In genomic region chrX:36760946-36761635, GRCm38 (mm10) we compare ENCODE assay signal across 8 mouse cellular contexts. TPM values are rescaled to one million over a fixed set of nuclear protein-coding genes. Genes with fewer than 3 reads are reported as not detected.
DNase-seq lines count a peak whose midpoint lies in the region; ATAC-seq and TF ChIP-seq lines count a peak whose summit lies in the region.

No protein-coding gene starts in this region.

- peaks cover 8% of the 10 kb centered on the region for H3K4me1 ChIP-seq in hindbrain, embryonic 13.5 days (replicated peaks)
- H3K4me1 ChIP-seq in midbrain, embryonic 15.5 days, result 0 out of 2 replicates have a peak, but pooled peaks cover 6% of the 10 kb centered on the region
- no peaks in the 10 kb centered on the region for H3K4me1 ChIP-seq in stomach, postnatal 0 days (replicated peaks; ENCODE audit: control insufficient read depth, insufficient read depth)

- no peak overlapping the region for H3K4me2 ChIP-seq in hindbrain, embryonic 13.5 days
- no peak overlapping the region for H3K4me2 ChIP-seq in midbrain, embryonic 15.5 days
- H3K4me2 ChIP-seq in stomach, postnatal 0 days (replicated peaks; ENCODE audit: low read depth), result no peak overlapping the region

- intact Hi-C loops in left cerebral cortex, postnatal 10 days (cut with DNase I), result loop anchor here (5.0 kb wide), 1 partner anchor 146 kb away; no protein-coding TSS in a partner anchor

- no peaks in the 10 kb centered on the region for H3K27me3 ChIP-seq in hindbrain, embryonic 13.5 days
- no peaks in the 10 kb centered on the region for H3K27me3 ChIP-seq in midbrain, embryonic 15.5 days (replicated peaks)
- H3K27me3 ChIP-seq in stomach, postnatal 0 days (ENCODE audit: control insufficient read depth, insufficient read depth, low read length), result no peaks in the 10 kb centered on the region

- DNase-seq in left cerebral cortex, postnatal 10 days (ENCODE audit: extremely low spot score in 1 of 2, low spot score in 2 of 2), result peak; percentile 26 to 44
- no peak for DNase-seq in left cerebral cortex, adult 8-10 months (ENCODE audit: low spot score in 2 of 2)
- peak; percentile 74 for DNase-seq in brain, adult 2 months (ENCODE audit: low read depth, low spot score)
- DNase-seq in layer of hippocampus, postnatal 10 days (ENCODE audit: low spot score in 2 of 2), result peak; percentile 42 to 54
- peak; percentile 32 for DNase-seq in stomach, postnatal 0 days (ENCODE audit: low spot score)

- peak; percentile 88 for ATAC-seq in erythroblast, adult 5-6 weeks (replicated peaks; ENCODE audit: low FRiP score, poor library complexity, severe bottlenecking)
- ATAC-seq in hindbrain, embryonic 13.5 days (ENCODE audit: low FRiP score), result peak; percentile 61; the same call in 1 of the 2 replicates
- no peak for ATAC-seq in midbrain, embryonic 15.5 days (replicated peaks)
- ATAC-seq in stomach, postnatal 0 days (ENCODE audit: low FRiP score, low TSS enrichment), result no peak

- no peak overlapping the region for H3K4me3 ChIP-seq in hindbrain, embryonic 13.5 days
- H3K4me3 ChIP-seq in midbrain, embryonic 15.5 days, result no peak overlapping the region
- no peak overlapping the region for H3K4me3 ChIP-seq in stomach, postnatal 0 days (ENCODE audit: low read depth, low read length)

- H3K27ac ChIP-seq in hindbrain, embryonic 13.5 days, result peak overlapping the region; percentile 30; the same call in 1 of the 2 replicates
- peak overlapping the region; percentile 50 for H3K27ac ChIP-seq in midbrain, embryonic 15.5 days
- H3K27ac ChIP-seq in stomach, postnatal 0 days (replicated peaks), result no peak overlapping the region

- 38% methylated on average over 6 of the region's 6 CpGs for WGBS in hindbrain, embryonic 13.5 days
- 22% methylated on average over 6 of the region's 6 CpGs for WGBS in midbrain, embryonic 15.5 days
- WGBS in stomach, postnatal 0 days, result 61% methylated on average over 6 of the region's 6 CpGs

- TF ChIP-seq CTCF in stomach, postnatal 0 days (IDR thresholded peaks at IDR 0.05; ENCODE audit: low read depth), result peak; percentile 82

- no peaks in the 10 kb centered on the region for H3K36me3 ChIP-seq in hindbrain, embryonic 13.5 days
- no peaks in the 10 kb centered on the region for H3K36me3 ChIP-seq in midbrain, embryonic 15.5 days (replicated peaks)
- H3K36me3 ChIP-seq in stomach, postnatal 0 days (ENCODE audit: control insufficient read depth, insufficient read depth, low read length), result no peaks in the 10 kb centered on the region

- H3K9ac ChIP-seq in hindbrain, embryonic 13.5 days, result no peak overlapping the region
- no peak overlapping the region for H3K9ac ChIP-seq in midbrain, embryonic 15.5 days
- no peak overlapping the region for H3K9ac ChIP-seq in stomach, postnatal 0 days (ENCODE audit: low read length)

- no peaks in the 10 kb centered on the region for H3K9me3 ChIP-seq in hindbrain, embryonic 13.5 days
- H3K9me3 ChIP-seq in midbrain, embryonic 15.5 days, result no peaks in the 10 kb centered on the region
- H3K9me3 ChIP-seq in stomach, postnatal 0 days (ENCODE audit: control insufficient read depth, low read length), result no peaks in the 10 kb centered on the region

- TF ChIP-seq EP300 in stomach, postnatal 0 days (optimal IDR thresholded peaks at IDR 0.05), result no peak

RNA-seq across cellular contexts. Expression of gene Slc25a43, which starts 17.6 kb away (rescaled TPM):
- total RNA-seq in left cerebral cortex, postnatal 10 days (2021), result not detected
- 1 to 10 TPM in 1 of 4 experiments, under 1 TPM in 2, not detected in 1; 0.73 to 1.4 (median 0.97) TPM for total RNA-seq in left cerebral cortex, adult 8-10 months (2022)
- not detected in 2 replicates for total RNA-seq in erythroblast, adult 5-6 weeks (2015; ENCODE audit: low replicate concordance)
- total RNA-seq in erythroblast, adult 5-6 weeks (2017; ENCODE audit: low replicate concordance), result not detected in 2 replicates
- 0.85 and 0.92 TPM in 2 replicates for polyA plus RNA-seq in hindbrain, embryonic 13.5 days (2015; fragmentation: Nextera tagmentation; extraction: Ambion mirVana)
- total RNA-seq in layer of hippocampus, postnatal 10 days (2021), result under 1 TPM; 0.40 to 0.64 TPM
- 0.70 and 0.99 TPM in 2 replicates for polyA plus RNA-seq in midbrain, embryonic 15.5 days (2015; fragmentation: Nextera tagmentation; extraction: Ambion mirVana)
- 1.4 and 1.6 TPM in 2 replicates for polyA plus RNA-seq in stomach, postnatal 0 days (2015; fragmentation: Nextera tagmentation; extraction: Ambion mirVana)

RNA-seq across cellular contexts. Expression of gene Slc25a5, which starts 34.4 kb away (rescaled TPM):
- 100 to 1,000 TPM; 328 to 349 TPM for total RNA-seq in left cerebral cortex, postnatal 10 days (2021)
- 100 to 1,000 TPM; 337 to 365 (median 350) TPM for total RNA-seq in left cerebral cortex, adult 8-10 months (2022)
- 240 and 241 TPM in 2 replicates for total RNA-seq in erythroblast, adult 5-6 weeks (2015; ENCODE audit: low replicate concordance)
- total RNA-seq in erythroblast, adult 5-6 weeks (2017; ENCODE audit: low replicate concordance), result 141 and 160 TPM in 2 replicates
- polyA plus RNA-seq in hindbrain, embryonic 13.5 days (2015; fragmentation: Nextera tagmentation; extraction: Ambion mirVana), result 568 and 574 TPM in 2 replicates
- 100 to 1,000 TPM; 343 to 357 TPM for total RNA-seq in layer of hippocampus, postnatal 10 days (2021)
- polyA plus RNA-seq in midbrain, embryonic 15.5 days (2015; fragmentation: Nextera tagmentation; extraction: Ambion mirVana), result 441 and 470 TPM in 2 replicates
- 1,050 and 1,122 TPM in 2 replicates for polyA plus RNA-seq in stomach, postnatal 0 days (2015; fragmentation: Nextera tagmentation; extraction: Ambion mirVana)

Comparison
In these comparisons a context has a peak if more than half of its experiments do, and no peak if none do; other contexts are left out.
1. DNase-seq: peak in left cerebral cortex, postnatal 10 days (2 of 2), brain, adult 2 months (single experiment), layer of hippocampus, postnatal 10 days (2 of 2) and stomach, postnatal 0 days (single experiment); none in left cerebral cortex, adult 8-10 months (0 of 2).
2. ATAC-seq: peak in erythroblast, adult 5-6 weeks (single experiment) and hindbrain, embryonic 13.5 days (single experiment); none in midbrain, embryonic 15.5 days (single experiment) and stomach, postnatal 0 days (single experiment).